Mouse (Mus musculus): ENCODE data around the gene Slc36a3. TPM values are rescaled to one million over a fixed set of nuclear protein-coding genes. Genes with fewer than 3 reads are reported as not detected.
A peak's percentile ranks its signal among the peaks of the same experiment; 100 is the strongest.

The Slc36a3 gene
- under 1 TPM; 0.31 to 0.98 (median 0.54) TPM for polyA plus RNA-seq (2017; shearing (Covaris generic))

- no peak for ATAC-seq
These were observed at the start of gene Slc36a3 for GRCm38 (mm10) chr11:55151608-55152007. TSS of gene Slc36a3 (minus strand) at chr11:55151708.

DNA sequence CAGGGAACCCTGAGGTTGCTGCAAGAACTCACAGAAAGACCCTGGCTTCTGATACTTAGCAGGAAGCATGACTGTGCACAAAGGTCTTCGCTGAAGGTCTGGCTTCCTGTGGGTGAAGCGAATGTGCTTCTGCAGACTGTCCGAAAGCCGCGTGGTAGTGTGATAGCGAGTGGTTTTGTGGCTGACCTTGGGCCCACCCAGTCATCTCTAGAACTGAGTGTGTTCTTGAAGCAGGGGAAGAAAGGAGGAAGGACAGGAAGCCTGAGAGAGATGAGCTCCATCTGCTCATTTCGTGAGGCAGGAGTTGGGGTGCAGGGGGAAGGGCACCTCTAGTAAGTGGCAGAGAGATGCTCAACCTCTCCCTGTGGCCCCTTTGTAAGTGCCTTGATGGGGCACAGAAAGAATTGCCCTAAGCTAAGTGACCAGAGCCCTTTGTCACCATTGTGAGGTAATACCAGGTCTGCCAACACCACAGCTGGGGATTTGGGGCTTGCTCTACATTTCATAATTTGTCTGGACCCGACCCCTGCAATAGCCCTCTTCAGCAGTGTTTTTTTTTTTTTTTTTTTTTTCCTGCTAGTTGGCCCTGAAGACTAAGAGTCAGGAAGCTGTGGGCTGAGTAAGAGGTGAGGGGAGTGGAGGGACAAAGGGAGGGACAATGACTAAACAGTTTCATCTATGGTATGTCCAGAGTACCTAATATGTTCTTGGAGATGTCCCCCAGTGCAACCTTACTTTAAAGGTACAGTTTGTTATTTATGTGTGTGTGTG, 46.4 kb upstream of the Slc36a3 start:
- ATAC-seq: no peak

DNA sequence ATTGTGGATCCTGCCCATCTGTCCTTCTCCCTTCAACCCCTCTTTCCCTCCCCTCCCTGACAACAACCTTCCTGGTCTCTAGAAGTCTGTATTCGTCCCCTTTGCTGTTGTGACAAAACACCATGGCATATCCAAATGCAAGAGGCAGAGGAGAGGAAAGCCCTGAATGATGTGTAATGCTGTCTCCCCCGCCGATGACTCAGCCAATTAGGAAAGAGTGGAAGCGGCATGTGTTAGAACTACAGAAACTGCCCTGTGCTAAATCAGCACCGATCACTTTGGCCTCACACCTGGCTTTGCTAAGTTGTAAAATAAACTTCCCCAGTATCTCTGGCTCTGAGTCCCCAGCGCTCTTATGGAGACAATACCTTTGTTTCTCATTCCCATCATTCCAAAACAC, 45.6 kb upstream of the Slc36a3 start:
- ATAC-seq: no peak

- no peak for ATAC-seq
These were observed 38.7 kb upstream of the Slc36a3 start for GRCm38 (mm10) chr11:55190216-55190615.

GRCm38 (mm10) chr11:55187777-55188176, 36.3 kb upstream of the Slc36a3 start:
- no peak for ATAC-seq

- no peak for ATAC-seq
These were observed 35.8 kb upstream of the Slc36a3 start for GRCm38 (mm10) chr11:55187292-55187691.

GRCm38 (mm10) chr11:55184733-55185291, 33.3 kb upstream of the Slc36a3 start, which contains the start of gene Slc36a2:
TSS of gene Slc36a2 (minus strand) at chr11:55185077.
- ATAC-seq: no peak

DNA sequence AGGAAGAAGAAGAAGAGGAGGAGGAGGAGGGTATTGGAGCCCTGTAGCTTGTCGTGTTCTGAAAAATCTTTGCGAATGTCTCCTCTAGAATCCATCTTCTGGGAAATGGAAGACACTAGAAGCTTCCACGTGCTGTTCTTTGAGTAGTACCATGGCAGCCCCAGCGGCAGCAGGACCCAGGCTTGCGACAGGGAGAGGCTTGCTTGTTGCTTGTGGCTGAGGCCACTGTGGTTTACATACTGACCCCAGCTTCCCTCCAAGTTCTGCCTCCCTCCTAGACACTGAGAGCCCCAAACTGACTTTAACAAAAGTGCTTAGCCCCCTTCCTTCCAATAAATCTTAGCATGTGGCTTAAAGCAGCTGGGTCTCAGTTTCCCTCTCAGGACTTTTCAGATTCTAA, 32.7 kb upstream of the Slc36a3 start:
- ATAC-seq: no peak

GRCm38 (mm10) chr11:55183124-55183523, 31.6 kb upstream of the Slc36a3 start:
- no peak for ATAC-seq

- ATAC-seq: no peak
These were observed 28.3 kb upstream of the Slc36a3 start for GRCm38 (mm10) chr11:55179856-55180255.

- ATAC-seq: no peak
These were observed 27.3 kb upstream of the Slc36a3 start for GRCm38 (mm10) chr11:55178830-55179229.

DNA sequence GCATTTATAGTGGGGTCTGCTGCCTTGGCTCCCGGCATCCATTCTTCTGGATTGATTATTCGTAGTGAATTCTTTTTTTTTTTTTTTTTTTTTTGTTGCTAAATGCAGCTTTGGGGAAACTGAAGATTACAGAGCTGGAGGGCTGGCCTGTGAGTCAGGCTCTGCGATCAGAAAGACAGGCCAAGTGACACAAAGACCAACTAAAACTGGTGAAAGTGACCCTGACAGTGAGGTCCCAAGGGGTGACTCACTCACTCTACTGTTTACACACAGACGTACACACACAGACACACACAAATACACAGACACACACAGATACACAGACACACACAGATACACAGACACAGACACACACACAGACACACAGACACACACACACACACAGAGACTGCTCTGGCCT, 19.0 kb upstream of the Slc36a3 start:
- no peak for ATAC-seq

DNA sequence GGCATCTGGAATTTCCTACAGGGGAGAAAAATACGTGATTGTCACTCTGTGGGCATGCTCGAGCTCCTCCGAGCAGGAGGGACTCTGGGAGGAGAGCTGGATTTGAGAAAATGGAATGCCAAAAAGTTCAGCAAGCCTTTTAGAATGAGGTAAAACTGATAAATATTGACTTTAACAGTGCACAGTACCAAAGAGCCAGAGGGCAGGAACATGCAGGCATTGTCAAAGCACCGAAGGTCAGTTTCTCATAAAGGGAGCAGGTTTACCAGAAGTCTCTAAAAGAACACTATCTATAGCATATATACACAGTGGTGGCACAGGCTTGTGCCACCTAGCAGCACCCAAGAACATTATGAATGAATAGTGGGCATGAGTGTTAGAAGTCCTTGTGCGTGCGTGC, 17.4 kb upstream of the Slc36a3 start:
- no peak for ATAC-seq

DNA sequence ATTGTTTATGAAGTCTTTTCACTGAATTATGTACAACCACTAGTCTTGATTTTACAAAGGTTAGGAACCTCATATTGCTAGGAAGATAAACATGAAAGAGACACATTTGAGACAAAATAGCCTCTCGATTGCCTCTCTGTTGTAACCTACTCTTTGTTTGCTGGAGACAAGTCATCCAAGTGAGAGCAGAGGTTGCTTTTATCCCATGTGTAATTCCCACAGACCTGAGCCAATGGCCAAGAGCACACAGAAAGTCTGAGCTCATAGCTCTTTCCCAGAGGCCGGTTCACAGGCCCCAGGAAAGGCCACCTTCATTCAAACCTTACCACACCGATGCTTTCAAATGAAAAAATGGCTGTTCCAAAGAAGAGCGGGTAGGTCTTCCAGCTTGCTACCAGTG, 17.0 kb upstream of the Slc36a3 start:
- ATAC-seq: no peak

- ATAC-seq: no peak
These were observed 14.2 kb upstream of the Slc36a3 start for GRCm38 (mm10) chr11:55165748-55166147.

DNA sequence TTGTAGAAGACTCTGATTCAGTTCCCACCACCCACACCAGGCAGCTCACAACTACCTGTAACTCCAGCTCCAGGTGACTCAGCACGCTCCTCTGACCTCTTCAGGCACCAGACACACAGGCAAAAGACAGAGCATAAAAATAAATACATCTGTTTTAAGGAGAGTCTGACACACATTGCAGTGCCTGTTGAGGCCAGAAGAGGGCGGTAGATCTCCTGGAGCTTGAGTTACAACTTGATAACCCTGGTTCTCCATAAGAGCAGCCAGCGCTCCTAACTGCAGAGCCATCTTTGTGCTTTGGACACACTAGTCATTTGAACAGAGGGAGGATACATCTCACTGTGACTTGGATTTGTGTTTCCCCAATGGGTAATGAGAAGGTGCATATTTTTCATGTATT, 13.2 kb upstream of the Slc36a3 start:
- ATAC-seq: no peak

- ATAC-seq: no peak
These were observed 11.2 kb upstream of the Slc36a3 start for GRCm38 (mm10) chr11:55162670-55163069.

DNA sequence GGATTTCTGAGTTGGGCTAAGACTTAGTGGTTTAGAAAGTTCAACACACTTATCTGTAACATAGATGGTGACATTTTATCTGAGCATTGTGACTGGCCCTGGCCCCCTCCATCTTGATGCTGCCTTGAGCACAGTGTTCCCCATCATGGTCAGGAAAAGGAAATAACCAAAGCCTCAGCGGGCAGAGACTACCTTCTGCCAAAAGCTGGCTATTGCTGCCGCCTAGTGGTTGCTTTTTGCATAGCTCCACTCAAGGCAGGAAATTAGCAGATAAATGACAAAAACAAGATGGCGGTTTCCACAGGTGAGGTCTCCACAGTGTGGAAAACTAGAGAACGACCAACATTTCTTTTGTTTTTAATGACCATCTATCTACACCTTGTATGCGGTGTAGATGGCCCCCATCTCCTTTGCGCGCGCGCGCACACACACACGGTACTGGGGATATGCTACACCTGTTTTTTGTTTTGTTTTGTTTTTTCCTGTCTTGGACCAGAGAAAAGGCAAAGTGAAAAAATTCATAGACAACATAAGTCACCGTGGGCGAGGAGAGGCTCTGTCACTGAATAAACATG, 7.4 kb upstream of the Slc36a3 start:
- ATAC-seq: peak; percentile 84

- ATAC-seq: no peak
These were observed 3.5 kb upstream of the Slc36a3 start for GRCm38 (mm10) chr11:55155070-55155421.

- no peak for ATAC-seq
These were observed 3.0 kb upstream of the Slc36a3 start for GRCm38 (mm10) chr11:55154398-55155069.

DNA sequence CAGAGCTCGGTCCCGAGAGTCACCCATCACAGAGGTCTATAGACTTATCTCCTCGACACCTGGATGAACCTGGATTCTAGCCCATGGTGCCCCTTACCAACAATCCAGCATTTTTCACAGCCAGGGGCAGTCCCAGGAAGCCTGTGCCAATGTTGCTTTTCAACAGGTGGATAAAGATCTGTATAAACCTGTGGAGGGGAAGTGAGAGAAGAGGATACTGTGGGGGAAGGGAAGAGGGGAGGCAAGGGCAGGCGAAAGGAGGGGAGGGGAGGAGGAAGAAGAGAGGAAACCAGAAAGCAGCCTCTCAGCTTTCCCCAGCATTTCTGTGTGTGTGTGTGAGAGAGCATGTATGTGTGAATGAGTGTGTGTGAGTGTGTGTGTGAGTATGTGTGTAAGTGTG, 3.0 kb downstream of the Slc36a3 start:
- peak; percentile 67 for ATAC-seq

GRCm38 (mm10) chr11:55147423-55147822, 4.1 kb downstream of the Slc36a3 start:
- no peak for ATAC-seq

DNA sequence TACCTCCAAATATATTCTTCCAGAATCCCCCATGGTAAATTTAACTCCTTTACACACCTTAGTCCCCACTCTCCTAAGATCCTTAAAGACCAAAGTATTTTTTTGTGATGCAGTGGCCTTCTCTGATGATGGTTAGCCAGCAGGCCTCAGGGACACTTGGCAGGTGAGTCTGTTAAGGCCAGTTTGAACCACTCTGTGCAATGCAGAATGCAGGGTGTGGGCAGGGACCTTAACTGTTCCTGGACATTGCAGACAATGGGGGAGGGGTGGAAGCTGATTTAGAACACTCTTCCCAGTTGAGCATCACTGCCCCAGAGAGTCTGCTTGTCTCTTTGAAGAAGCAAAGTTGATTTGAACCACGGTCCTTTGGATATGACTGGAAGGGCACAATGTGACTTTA, 4.7 kb downstream of the Slc36a3 start:
- no peak for ATAC-seq

GRCm38 (mm10) chr11:55144011-55144410, 7.5 kb downstream of the Slc36a3 start:
- ATAC-seq: no peak

All from inflammation-experienced regulatory T-cells, adult 6 months (primary cell).